Mouse (Mus musculus) thymus, adult 2 months (tissue): Measurements from ENCODE around the gene Hlf. TPM values are rescaled to one million over a fixed set of nuclear protein-coding genes. Genes with fewer than 3 reads are reported as not detected.
A peak's percentile ranks its signal among the peaks of the same experiment; 100 is the strongest.

Experiments
- DNase-seq: peaks from one replicate; pipeline ENCODE4 v3.0.0; 2021
- H3K27ac ChIP-seq: fragments of 200-500 bp; 2 replicates; pipeline ENCODE4 v1.5.1; 2012; ENCODE audit warnings: low read length, control low read depth; ENCODE audit not compliant: control insufficient read depth, insufficient read depth
- H3K27me3 ChIP-seq: fragments of 200-500 bp; 2 replicates; pipeline ENCODE4 v1.6.1; 2012; ENCODE audit warnings: mild to moderate bottlenecking, low read length, moderate library complexity, mixed read lengths; ENCODE audit not compliant: control insufficient read depth, insufficient read depth
- H3K36me3 ChIP-seq: fragments of 200-500 bp; 2 replicates; pipeline ENCODE4 v1.6.1; 2012; ENCODE audit warnings: mild to moderate bottlenecking, low read length, moderate library complexity; ENCODE audit not compliant: control insufficient read depth, insufficient read depth
- H3K4me1 ChIP-seq: fragments of 200-500 bp; replicated peaks from 2 replicates; pipeline ENCODE4 v1.6.1; 2012; ENCODE audit warnings: low read length; ENCODE audit not compliant: control insufficient read depth, insufficient read depth
- H3K4me3 ChIP-seq: fragments of 200-500 bp; 2 replicates; pipeline ENCODE4 v1.5.1; 2012; ENCODE audit warnings: mild to moderate bottlenecking, low read length, control low read depth, moderate library complexity; ENCODE audit not compliant: control insufficient read depth, insufficient read depth
- CTCF ChIP-seq: fragments of 200-500 bp; IDR thresholded peaks from 2 replicates; pipeline ENCODE4 v1.5.1; 2012; ENCODE audit warnings: mild to moderate bottlenecking, control low read depth, low read length, moderate library complexity, borderline replicate concordance; ENCODE audit not compliant: control insufficient read depth, poor library complexity, insufficient read depth; ENCODE audit errors: extremely low read depth
- POLR2A ChIP-seq: fragments of 200-500 bp; IDR thresholded peaks from 2 replicates; pipeline ENCODE4 v1.6.1; 2012; ENCODE audit warnings: mild to moderate bottlenecking, low read length, control low read depth, moderate library complexity; ENCODE audit not compliant: control insufficient read depth, poor library complexity, insufficient read depth; ENCODE audit errors: extremely low read depth
- WGBS: fragments of 180-500 bp; shearing (Covaris S2); methylation state at CpG from one replicate; pipeline ENCODE4 v1.1.7; 2018; 5-methylcytosine and 5-hydroxymethylcytosine counted together
- polyA plus RNA-seq: library from polyadenylated mRNA; depleted of rRNA; stranded (reverse); fragments of >200 nt; gene quantifications from 2 replicates; pipeline ENCODE4 v1.2.3, GENCODE M21; 2012

Hlf gene
- polyA plus RNA-seq, 1 experiment = 1.1 TPM

GRCm38 (mm10) chr11:90330202-90330694 is 60.4 kb downstream of the Hlf start:
- Histone ChIP-seq H3K4me3 (no peak overlapping the region), H3K27ac (no peak overlapping the region), H3K4me1 (no peaks in the 10 kb centered on the region), H3K27me3 (no peaks in the 10 kb centered on the region), H3K36me3 (no peaks in the 10 kb centered on the region)
- no peak for TF ChIP-seq CTCF
- no peak for TF ChIP-seq POLR2A
- 88% methylated on average over 9 of the region's 9 CpGs for WGBS
- DNase-seq = no peak

- TF ChIP-seq POLR2A (no peak), CTCF (no peak)
- Histone ChIP-seq H3K4me3 (no peak overlapping the region), H3K27me3 (no peaks in the 10 kb centered on the region), H3K4me1 (no peaks in the 10 kb centered on the region), H3K27ac (no peak overlapping the region), H3K36me3 (no peaks in the 10 kb centered on the region)
- no peak for DNase-seq
- WGBS = 91% methylated on average over 1 of the region's 1 CpGs
These were observed 63.9 kb downstream of the Hlf start for GRCm38 (mm10) chr11:90326836-90327235.

- Histone ChIP-seq H3K27me3 (no peaks in the 10 kb centered on the region), H3K27ac (no peak overlapping the region), H3K4me1 (no peaks in the 10 kb centered on the region), H3K4me3 (no peak overlapping the region), H3K36me3 (no peaks in the 10 kb centered on the region)
- TF ChIP-seq CTCF = no peak
- no peak for TF ChIP-seq POLR2A
- DNase-seq = no peak
- 95% methylated on average over 5 of the region's 5 CpGs for WGBS
These were observed 64.5 kb downstream of the Hlf start for GRCm38 (mm10) chr11:90326146-90326545.

GRCm38 (mm10) chr11:90324597-90324996 is 66.1 kb downstream of the Hlf start:
- H3K36me3 ChIP-seq = no peaks in the 10 kb centered on the region
- no peak overlapping the region for H3K27ac ChIP-seq
- DNase-seq = no peak
- H3K27me3 ChIP-seq = no peaks in the 10 kb centered on the region
- no peak for TF ChIP-seq POLR2A
- TF ChIP-seq CTCF = no peak
- no peaks in the 10 kb centered on the region for H3K4me1 ChIP-seq
- 94% methylated on average over 3 of the region's 3 CpGs for WGBS
- H3K4me3 ChIP-seq = no peak overlapping the region

GRCm38 (mm10) chr11:90320922-90321321 is 69.8 kb downstream of the Hlf start:
- no peak for TF ChIP-seq POLR2A
- no peak for TF ChIP-seq CTCF
- 81% methylated on average over 7 of the region's 7 CpGs for WGBS

GRCm38 (mm10) chr11:90317482-90317881 is 73.2 kb downstream of the Hlf start:
- 4% methylated on average over 4 of the region's 4 CpGs for WGBS
- H3K27ac ChIP-seq = no peak overlapping the region
- peak; percentile 37 for DNase-seq
- H3K4me3 ChIP-seq = no peak overlapping the region
- H3K4me1 ChIP-seq = no peaks in the 10 kb centered on the region
- TF ChIP-seq POLR2A (no peak), CTCF (no peak)
- H3K27me3 ChIP-seq = no peaks in the 10 kb centered on the region
- H3K36me3 ChIP-seq = no peaks in the 10 kb centered on the region

More at GRCm38 (mm10) chr11:90320922-90321321, 69.8 kb downstream of the Hlf start:
- H3K27ac ChIP-seq = no peak overlapping the region
- no peaks in the 10 kb centered on the region for H3K27me3 ChIP-seq
- no peak overlapping the region for H3K4me3 ChIP-seq
- DNase-seq = no peak
- H3K36me3 ChIP-seq = no peaks in the 10 kb centered on the region
- no peaks in the 10 kb centered on the region for H3K4me1 ChIP-seq

GRCm38 (mm10) chr11:90314606-90315005 is 76.1 kb downstream of the Hlf start:
- H3K4me3 ChIP-seq = no peak overlapping the region
- no peaks in the 10 kb centered on the region for H3K27me3 ChIP-seq
- no peak overlapping the region for H3K27ac ChIP-seq
- no peaks in the 10 kb centered on the region for H3K4me1 ChIP-seq
- H3K36me3 ChIP-seq = no peaks in the 10 kb centered on the region
- TF ChIP-seq CTCF = no peak
- no peak for TF ChIP-seq POLR2A
- no peak for DNase-seq
- WGBS = 92% methylated on average over 3 of the region's 3 CpGs
